Mouse (Mus musculus) intestine, embryonic 16.5 days (tissue): ENCODE measurements at regions not wholly inside any gene's neighbourhood (a gene's known extent, or its start where the extent isn't known, plus 50 kb on each side); places are given as distances from the start of the nearest gene placed in this dataset.

Source experiments
- ATAC-seq: fragments of 200-750 bp; cut with Nextera tagmentation; 2 replicates; pipeline ENCODE4 v1.8.0; 2017; ENCODE audit warnings: moderate TSS enrichment, moderate library complexity
- H3K27ac ChIP-seq: fragments of 300-500 bp; sonication (generic); 2 replicates; pipeline ENCODE4 v1.5.1; 2014; ENCODE audit warnings: mild to moderate bottlenecking, low read length
- H3K27me3 ChIP-seq: fragments of 300-500 bp; sonication (generic); replicated peaks from 2 replicates; pipeline ENCODE4 v1.6.1; 2014; ENCODE audit warnings: low read length, control low read depth, mixed read lengths; ENCODE audit not compliant: control insufficient read depth, insufficient read depth
- H3K36me3 ChIP-seq: fragments of 300-500 bp; sonication (generic); 2 replicates; pipeline ENCODE4 v1.6.1; 2014; ENCODE audit warnings: low read length, control low read depth; ENCODE audit not compliant: control insufficient read depth, insufficient read depth
- H3K4me1 ChIP-seq: fragments of 300-500 bp; sonication (generic); 2 replicates; pipeline ENCODE4 v1.6.1; 2014; ENCODE audit warnings: low read length, control low read depth, mixed read lengths; ENCODE audit not compliant: control insufficient read depth, insufficient read depth
- H3K4me2 ChIP-seq: fragments of 300-500 bp; sonication (generic); 2 replicates; pipeline ENCODE4 v1.6.1; 2014; ENCODE audit warnings: low read depth, low read length, control low read depth
- H3K4me3 ChIP-seq: fragments of 300-500 bp; sonication (generic); 2 replicates; pipeline ENCODE4 v1.5.1; 2014; ENCODE audit warnings: mild to moderate bottlenecking, low read length
- H3K9ac ChIP-seq: fragments of 300-500 bp; sonication (generic); 2 replicates; pipeline ENCODE4 v1.6.1; 2014; ENCODE audit warnings: low read depth, low read length
- H3K9me3 ChIP-seq: fragments of 300-500 bp; sonication (generic); 2 replicates; pipeline ENCODE4 v1.6.1; 2016; ENCODE audit warnings: low read length, control low read depth; ENCODE audit not compliant: control insufficient read depth
- WGBS: fragments of 180-500 bp; shearing (Covaris S2); extraction: QIAGEN DNeasy Blood & Tissue Kit; methylation state at CpG from one replicate; pipeline ENCODE4 v1.1.7; 2014; 5-methylcytosine and 5-hydroxymethylcytosine counted together

GRCm38 (mm10) chr9:41849628-41850326 lies 274.3 kb downstream of the Sorl1 start:
- H3K4me3 ChIP-seq = no peak overlapping the region
- no peaks in the 10 kb centered on the region for H3K9me3 ChIP-seq
- H3K36me3 ChIP-seq = no peaks in the 10 kb centered on the region
- no peak for ATAC-seq
- H3K9ac ChIP-seq = no peak overlapping the region
- H3K4me1 ChIP-seq = no peaks in the 10 kb centered on the region
- no peaks in the 10 kb centered on the region for H3K27me3 ChIP-seq
- H3K4me2 ChIP-seq = no peak overlapping the region
- no peak overlapping the region for H3K27ac ChIP-seq
- 63% methylated on average over 4 of the region's 4 CpGs for WGBS

- Histone ChIP-seq H3K27ac (no peak overlapping the region), H3K9ac (no peak overlapping the region), H3K27me3 (no peaks in the 10 kb centered on the region), H3K4me2 (no peak overlapping the region), H3K4me1 (no peaks in the 10 kb centered on the region), H3K36me3 (no peaks in the 10 kb centered on the region), H3K9me3 (no peaks in the 10 kb centered on the region), H3K4me3 (no peak overlapping the region)
- 87% methylated on average over 3 of the region's 3 CpGs for WGBS
- no peak for ATAC-seq
Measured at GRCm38 (mm10) chr9:41844616-41845015, 279.5 kb downstream of the Sorl1 start.

- Histone ChIP-seq H3K9me3 (peaks cover 2% of the 10 kb centered on the region; the same call in 1 of the 2 replicates), H3K4me2 (no peak overlapping the region), H3K27ac (no peak overlapping the region), H3K36me3 (no peaks in the 10 kb centered on the region), H3K9ac (no peak overlapping the region), H3K4me1 (no peaks in the 10 kb centered on the region), H3K4me3 (no peak overlapping the region), H3K27me3 (no peaks in the 10 kb centered on the region)
- 51% methylated on average over 11 of the region's 11 CpGs for WGBS
- ATAC-seq = no peak
Measured at GRCm38 (mm10) chr9:41834487-41835404, 289.4 kb downstream of the Sorl1 start.

- Histone ChIP-seq H3K9ac (no peak overlapping the region), H3K9me3 (peaks cover 2% of the 10 kb centered on the region; the same call in 1 of the 2 replicates), H3K27ac (no peak overlapping the region), H3K4me3 (no peak overlapping the region), H3K27me3 (no peaks in the 10 kb centered on the region), H3K4me2 (no peak overlapping the region), H3K4me1 (no peaks in the 10 kb centered on the region), H3K36me3 (no peaks in the 10 kb centered on the region)
- WGBS = 97% methylated on average over 1 of the region's 1 CpGs
- no peak for ATAC-seq
Measured at GRCm38 (mm10) chr9:41833408-41833807, 290.7 kb downstream of the Sorl1 start.

GRCm38 (mm10) chr9:41827356-41827755 lies 296.7 kb downstream of the Sorl1 start:
- Histone ChIP-seq H3K9ac (no peak overlapping the region), H3K4me3 (no peak overlapping the region), H3K27ac (no peak overlapping the region), H3K4me2 (no peak overlapping the region), H3K36me3 (no peaks in the 10 kb centered on the region), H3K9me3 (no peaks in the 10 kb centered on the region), H3K27me3 (no peaks in the 10 kb centered on the region), H3K4me1 (no peaks in the 10 kb centered on the region)
- no peak; the same call in 1 of the 2 replicates for ATAC-seq
- WGBS = 47% methylated on average over 4 of the region's 4 CpGs

- H3K9me3 ChIP-seq = no peaks in the 10 kb centered on the region
- no peaks in the 10 kb centered on the region for H3K36me3 ChIP-seq
- H3K27me3 ChIP-seq = no peaks in the 10 kb centered on the region
- ATAC-seq = no peak
- WGBS = 61% methylated on average over 4 of the region's 4 CpGs
- H3K4me2 ChIP-seq = no peak overlapping the region
- no peak overlapping the region for H3K4me3 ChIP-seq
- no peak overlapping the region for H3K27ac ChIP-seq
- H3K4me1 ChIP-seq = no peaks in the 10 kb centered on the region
- H3K9ac ChIP-seq = no peak overlapping the region
Measured at GRCm38 (mm10) chr9:41821401-41821800, 302.7 kb downstream of the Sorl1 start.

GRCm38 (mm10) chr9:41817740-41818461 lies 306.2 kb downstream of the Sorl1 start:
- H3K4me1 ChIP-seq = no peaks in the 10 kb centered on the region
- H3K9ac ChIP-seq = no peak overlapping the region
- WGBS = 45% methylated on average over 11 of the region's 11 CpGs
- H3K27me3 ChIP-seq = no peaks in the 10 kb centered on the region
- H3K4me3 ChIP-seq = no peak overlapping the region
- ATAC-seq = peak; percentile 26; the same call in 1 of the 2 replicates
- no peaks in the 10 kb centered on the region for H3K36me3 ChIP-seq
- no peak overlapping the region for H3K4me2 ChIP-seq
- no peaks in the 10 kb centered on the region for H3K9me3 ChIP-seq
- 0 out of 2 replicates have a peak overlapping the region, but pooled peaks have one; percentile 6 for H3K27ac ChIP-seq

GRCm38 (mm10) chr9:41815921-41816320 lies 308.2 kb downstream of the Sorl1 start:
- Histone ChIP-seq H3K4me1 (no peaks in the 10 kb centered on the region), H3K27me3 (no peaks in the 10 kb centered on the region), H3K9me3 (no peaks in the 10 kb centered on the region), H3K4me2 (no peak overlapping the region), H3K36me3 (no peaks in the 10 kb centered on the region), H3K27ac (no peak overlapping the region), H3K4me3 (no peak overlapping the region), H3K9ac (no peak overlapping the region)
- ATAC-seq = no peak
- 93% methylated on average over 2 of the region's 2 CpGs for WGBS

- Histone ChIP-seq H3K9ac (no peak overlapping the region), H3K27me3 (no peaks in the 10 kb centered on the region), H3K4me2 (no peak overlapping the region), H3K36me3 (no peaks in the 10 kb centered on the region), H3K27ac (no peak overlapping the region), H3K9me3 (no peaks in the 10 kb centered on the region), H3K4me3 (no peak overlapping the region), H3K4me1 (peaks cover 8% of the 10 kb centered on the region)
- 74% methylated on average over 4 of the region's 4 CpGs for WGBS
- ATAC-seq = no peak
Measured at GRCm38 (mm10) chr9:41809291-41809690, 314.8 kb downstream of the Sorl1 start.
